Mouse (Mus musculus) lung, adult 18-20 months (tissue): ENCODE results near the gene Ptpre.
"Not testable (repeated sequence)": the region's sequence is repeated elsewhere in the genome, so short reads cannot be mapped to it uniquely, and the experiment has no call there.

ENCODE experiments used
- DNase-seq, 2 experiments: peaks; one replicate each; pipeline ENCODE4 v3.0.0; 2022; ENCODE audit warnings: mixed read lengths in 2 of 2

Ptpre gene

DNA sequence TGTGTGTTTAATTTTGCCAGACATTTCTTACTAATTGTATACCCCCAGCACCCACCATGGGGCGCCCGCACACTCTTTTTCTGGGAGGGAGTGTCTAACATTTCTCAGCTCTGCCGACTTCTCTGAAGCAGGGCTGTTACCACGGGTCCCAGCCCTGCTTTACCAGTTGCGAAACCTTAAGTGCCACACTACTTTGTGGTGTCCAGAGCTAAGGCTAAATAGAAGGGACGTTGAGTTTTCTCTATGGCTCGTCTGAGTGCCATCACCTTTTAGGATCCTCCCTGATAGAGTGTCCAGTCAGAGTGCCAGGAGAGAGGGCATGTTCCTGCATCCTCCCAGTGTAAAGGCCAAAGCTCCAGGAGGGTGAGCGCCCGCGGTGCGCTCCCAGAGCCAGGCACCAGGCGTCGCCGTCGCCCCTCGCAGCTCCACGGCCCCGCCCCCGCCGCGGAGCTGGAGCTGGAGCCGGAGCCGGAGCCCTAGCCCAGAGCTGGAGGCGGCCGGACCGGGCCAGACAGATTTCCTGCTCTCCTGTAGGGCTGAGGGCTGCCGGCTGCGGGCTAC is at the start of gene Ptpre:
TSS of gene Ptpre (plus strand) at position 141 of the 561 bp plus-strand sequence.
- DNase-seq, result peak; percentile 84 to 85

DNA sequence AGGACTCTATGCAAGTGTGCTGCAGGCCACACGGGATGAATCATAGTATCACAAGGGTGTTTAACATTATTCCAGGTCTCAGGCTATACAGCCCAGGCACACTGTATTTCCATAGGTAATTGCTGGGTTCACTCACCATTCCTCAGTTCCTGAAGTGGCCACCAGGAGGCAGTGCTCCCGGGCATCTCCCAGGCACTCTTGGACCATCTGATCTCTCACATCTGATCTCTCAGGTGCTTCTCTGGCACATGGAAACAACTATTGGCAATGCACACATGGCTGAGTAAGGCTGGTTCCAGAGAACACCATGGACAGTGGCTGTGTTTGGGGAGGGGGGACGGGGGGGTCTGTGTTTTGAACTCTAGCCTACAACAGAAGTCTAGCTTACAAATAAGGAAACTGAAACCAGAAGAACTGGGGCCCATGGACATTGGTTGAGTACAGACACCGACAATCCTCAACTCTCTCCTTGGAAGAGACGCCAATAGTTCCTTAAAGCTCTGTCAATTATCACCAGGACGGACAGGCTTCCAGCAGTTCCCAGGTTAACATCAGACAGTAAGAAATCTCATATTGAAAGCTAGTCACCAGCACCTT is 49.0 kb upstream of the Ptpre start:
- no peak for DNase-seq

DNA sequence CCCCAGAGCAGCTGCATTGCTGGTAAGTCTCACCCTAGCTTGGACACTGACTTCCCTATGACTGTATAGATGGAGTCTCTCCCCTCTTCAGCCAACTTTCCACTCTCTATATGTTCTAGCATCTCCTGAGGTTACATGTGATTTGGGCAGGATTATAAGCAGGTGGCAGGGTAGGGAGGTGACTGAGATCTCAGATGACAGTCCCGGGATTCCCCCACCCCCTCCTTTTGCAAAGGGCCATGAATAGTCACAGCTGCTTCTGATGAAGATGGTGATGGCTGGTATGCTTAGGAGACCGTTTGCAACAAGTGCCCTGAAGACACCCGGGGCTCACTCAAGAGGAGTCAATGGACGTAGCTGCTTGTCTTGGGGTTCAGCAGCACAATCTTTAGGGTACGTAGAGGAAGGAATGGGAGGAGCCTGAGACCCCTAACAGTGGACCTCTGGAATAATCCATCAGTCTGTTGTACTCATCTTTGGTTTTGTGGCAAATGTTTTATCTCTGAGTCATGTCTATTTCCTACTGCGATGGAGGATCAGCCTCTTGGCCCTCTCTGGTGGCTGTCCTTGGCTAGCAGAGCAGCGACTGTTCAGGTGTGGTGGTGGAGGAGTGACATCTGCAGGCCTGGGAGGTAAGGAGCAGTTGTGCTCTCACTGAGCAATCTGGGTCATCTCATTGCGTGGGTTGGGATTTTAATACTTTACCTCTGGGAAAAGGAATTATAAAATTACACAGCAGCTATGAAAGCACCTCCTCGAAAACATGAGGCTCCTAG is 47.4 kb upstream of the Ptpre start:
- no peak for DNase-seq

DNA sequence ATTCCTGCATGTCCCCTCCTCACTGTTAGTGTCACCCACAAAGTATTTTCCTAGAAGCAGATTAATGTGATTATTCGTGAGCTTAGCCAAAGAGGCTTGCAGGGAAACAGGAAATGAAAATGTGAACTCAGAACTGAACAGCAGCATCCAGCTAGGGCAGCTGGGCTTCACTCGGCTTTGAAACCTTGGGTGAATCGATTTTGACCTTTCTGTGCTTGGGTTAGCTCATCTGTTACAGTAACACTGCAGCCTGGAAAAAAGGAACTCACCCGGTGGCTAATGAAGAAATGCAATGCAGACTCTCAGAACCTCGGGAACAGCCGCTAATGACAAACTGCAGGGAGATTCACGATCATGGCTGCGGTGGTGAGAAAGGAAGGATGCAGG is 46.8 kb upstream of the Ptpre start:
- no peak for DNase-seq

DNA sequence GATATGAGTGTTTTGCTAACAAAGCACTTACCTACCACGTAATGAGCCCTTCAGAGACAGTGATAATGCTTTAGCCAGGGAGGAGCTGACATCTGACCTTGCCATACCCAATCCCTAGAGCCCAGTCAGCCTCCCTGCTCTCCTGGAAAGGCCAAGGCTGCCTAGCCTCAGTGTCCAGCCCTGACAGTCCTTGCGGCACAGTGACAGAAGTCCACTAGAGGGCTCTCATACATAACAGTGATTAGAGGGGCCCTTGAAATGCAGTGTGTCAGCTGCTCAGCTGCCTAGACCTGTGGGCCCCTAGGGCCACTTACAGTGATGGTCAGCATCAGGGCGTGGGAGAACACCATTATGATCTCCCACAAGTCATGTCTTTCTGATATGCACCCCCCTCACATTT is 42.0 kb upstream of the Ptpre start:
- DNase-seq, result no peak

DNA sequence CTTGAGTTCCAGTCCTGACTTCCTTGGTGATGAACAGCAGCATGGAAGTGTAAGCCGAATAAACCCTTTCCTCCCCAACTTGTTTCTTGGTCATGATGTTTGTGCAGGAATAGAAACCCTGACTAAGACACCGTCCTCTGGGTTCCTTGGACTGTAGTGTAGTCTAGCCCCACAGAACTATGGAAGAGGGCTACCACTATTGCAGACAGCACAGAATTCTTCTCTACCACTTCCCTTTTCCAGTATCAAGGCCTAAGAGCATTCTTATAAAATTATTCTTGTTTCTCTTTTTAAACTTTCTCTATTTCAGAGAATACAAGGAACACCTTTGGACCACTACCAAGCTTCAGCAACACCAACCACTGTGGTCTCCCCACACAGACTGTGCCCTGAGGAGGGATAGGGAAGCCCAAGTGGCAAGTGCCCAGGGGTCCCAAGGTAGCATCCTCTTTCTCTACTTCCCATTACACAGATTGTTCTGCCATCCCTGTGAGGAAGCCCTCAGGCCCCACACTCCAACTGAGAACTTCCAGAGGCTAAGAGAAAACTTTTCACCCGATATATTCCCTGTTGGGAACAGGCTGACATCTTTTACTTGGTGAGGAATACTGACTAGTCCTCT is 38.6 kb upstream of the Ptpre start:
- no peak for DNase-seq

GRCm38 (mm10) chr7:135499403-135499802 is 37.9 kb upstream of the Ptpre start:
- DNase-seq, result no peak

- DNase-seq, result not testable (repeated sequence)
Observed at GRCm38 (mm10) chr7:135506506-135506905, 30.8 kb upstream of the Ptpre start.

DNA sequence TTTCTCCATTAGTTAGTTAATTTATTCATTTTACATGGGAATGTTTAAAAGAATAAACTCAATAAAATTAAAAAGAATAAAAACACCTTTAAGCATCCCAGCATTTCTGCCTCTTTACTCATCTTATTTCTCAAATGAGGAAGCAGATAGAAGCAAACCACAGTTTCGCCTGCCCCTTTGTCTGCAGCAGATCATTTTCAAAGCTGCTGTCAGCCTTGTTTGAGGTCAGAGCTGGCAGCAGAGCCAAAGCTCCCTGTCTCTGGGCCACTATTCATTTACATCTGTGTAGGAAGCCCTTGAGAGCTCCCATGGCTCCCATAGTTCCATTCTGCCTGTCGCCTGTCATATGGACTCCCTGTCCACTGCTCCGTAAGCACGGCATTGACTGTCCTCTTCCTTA is 28.7 kb upstream of the Ptpre start:
- DNase-seq, result no peak

DNA sequence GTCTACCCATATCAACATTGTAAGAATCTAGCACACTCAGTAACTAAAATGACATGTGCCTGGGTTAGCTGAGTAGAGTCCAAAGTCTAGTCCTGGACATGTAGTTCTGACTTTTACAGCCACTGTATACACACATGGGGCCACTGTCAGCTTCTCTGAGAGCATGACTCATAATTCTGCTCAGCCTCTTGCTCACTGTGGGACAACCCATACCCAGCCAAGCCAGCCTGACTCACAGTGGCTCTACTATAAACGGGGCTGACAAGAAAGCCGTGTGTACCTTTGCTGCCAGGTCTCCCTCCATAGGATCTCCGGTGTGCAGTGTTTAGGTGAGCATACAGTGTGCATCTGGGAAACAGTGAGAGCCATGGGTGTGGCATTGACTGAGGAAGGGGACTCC is 28.0 kb upstream of the Ptpre start:
- DNase-seq, result no peak

GRCm38 (mm10) chr7:135510431-135510830 is 26.9 kb upstream of the Ptpre start:
- no peak for DNase-seq

GRCm38 (mm10) chr7:135511723-135512122 is 25.6 kb upstream of the Ptpre start:
- no peak for DNase-seq

DNA sequence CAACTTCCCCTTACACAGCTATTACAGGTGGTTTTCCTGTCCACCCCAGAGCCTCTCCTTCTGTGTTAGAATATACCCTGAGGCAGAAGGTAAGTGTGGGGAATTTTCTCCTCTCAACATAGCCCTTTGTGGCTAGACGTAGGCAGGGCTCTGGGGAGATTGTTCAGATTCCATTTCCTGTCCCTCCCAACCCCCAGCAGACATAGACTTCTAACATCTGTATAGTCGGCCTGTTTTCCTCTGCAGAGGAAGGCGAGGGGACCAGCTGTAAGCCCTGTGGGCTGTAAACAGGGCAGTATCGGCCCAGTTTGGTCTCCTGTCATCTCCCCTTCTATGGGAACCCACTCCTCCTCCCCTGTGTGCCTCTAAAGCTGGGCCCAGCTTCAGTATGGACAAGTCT is 20.1 kb upstream of the Ptpre start:
- no peak for DNase-seq

DNA sequence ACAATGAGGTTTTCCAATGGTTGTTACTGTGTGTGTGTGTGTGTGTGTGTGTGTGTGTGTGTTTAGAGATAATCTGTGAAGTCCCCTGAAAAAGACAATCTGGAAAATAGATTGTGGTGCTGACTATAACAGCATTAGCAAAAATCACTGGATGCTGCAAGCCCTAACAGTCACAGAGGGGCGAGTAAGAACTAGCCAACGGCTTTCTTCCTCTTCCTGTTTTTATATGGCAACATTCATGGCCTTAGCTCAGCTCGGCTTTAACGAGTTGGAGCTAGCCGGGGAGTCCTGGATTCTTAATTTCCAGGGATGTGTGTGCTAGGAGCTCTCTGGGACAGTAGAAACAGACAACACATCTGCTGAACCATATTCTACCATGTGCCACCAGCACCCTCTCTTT is 17.0 kb upstream of the Ptpre start:
- DNase-seq, result no peak

DNA sequence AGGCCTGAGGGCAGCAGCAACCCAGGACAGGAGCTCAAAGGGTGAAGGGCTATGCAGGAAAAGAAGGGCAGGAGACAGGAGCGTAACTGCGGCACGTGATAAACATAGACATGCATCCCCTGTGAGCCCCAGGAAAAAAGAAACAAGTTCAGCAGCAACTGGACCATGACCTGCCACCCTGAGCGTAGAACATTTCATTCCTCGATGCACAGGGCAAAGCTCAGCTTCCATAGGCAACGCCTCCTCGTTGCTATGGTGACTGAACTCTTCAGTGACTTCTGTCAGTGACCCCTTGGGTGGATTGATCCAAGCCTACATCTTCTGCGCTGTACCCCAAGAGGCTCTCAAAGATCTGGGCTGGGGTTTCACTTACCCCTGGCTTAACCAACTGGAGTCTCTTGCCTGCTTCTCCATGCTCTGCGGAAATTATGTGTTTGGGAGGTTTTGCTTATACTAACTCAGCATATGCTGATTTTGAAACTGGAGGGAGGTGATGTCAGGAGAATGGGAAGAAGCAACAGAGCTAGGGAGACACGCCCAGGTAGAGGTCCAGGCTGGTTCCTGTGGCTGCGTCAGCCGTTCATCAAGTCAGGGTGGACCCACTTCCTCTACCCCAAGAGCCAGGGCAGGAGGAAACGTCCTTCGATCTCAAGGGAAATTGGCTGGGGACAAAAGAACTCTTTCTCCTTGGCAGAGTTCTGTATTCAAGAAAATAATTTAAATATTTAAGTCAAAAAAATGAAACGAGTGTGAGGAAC is 15.3 kb upstream of the Ptpre start:
- no peak for DNase-seq

DNA sequence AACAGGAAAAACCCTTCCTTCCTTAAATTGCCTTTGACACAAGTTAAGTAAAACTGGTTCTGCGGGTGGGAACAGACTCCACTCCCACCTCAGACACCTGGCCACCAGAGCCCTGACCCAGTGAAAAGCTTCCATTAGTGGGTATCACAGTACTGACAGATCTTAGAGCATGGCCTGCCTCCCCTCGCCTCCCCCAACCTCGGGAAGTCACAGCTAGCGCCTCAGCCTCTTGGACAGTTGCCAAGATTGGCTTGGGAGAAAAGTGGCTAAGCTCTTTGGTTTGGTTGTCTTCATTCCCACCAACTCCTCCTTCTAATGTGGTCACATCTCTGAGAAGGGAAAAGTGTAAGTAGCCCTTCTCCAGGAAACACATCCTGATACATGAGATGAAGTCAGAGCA is 13.3 kb upstream of the Ptpre start:
- no peak for DNase-seq

- no peak for DNase-seq
Observed at GRCm38 (mm10) chr7:135524424-135524967, 12.8 kb upstream of the Ptpre start.

DNA sequence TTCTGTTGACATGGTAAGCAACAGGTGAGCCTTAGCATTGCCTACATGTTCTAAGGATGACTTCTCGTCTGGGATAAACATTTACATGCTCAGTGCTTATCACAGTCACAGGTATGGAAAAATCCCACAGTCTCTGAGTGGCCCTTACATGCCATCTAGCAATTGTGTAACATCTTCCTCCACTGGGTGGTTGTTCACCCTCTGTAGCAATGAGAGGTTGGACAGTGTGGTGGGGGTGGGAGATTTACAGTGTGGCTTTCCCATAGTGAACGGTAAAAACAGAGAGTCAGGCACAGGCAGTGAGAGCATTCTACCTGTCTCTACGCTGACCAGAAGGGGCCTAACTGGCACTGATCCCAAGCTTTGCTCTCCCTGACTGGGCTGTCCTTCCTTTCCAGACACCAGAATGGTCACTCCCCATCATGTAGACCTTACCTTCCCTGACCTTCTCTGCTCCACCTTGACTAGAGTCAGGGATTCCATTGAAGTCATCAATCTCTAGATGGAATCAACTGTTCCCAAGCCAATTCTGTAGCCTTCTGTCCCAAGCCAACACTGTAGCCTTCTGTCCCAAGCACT is 10.6 kb upstream of the Ptpre start:
- no peak for DNase-seq

- DNase-seq, result no peak
Observed at GRCm38 (mm10) chr7:135527169-135527568, 10.1 kb upstream of the Ptpre start.

GRCm38 (mm10) chr7:135528515-135528914 is 8.8 kb upstream of the Ptpre start, which contains the start of gene Clrn3:
Gene Clrn3, minus strand, starts transcription at chr7:135528654.
- no peak for DNase-seq

DNA sequence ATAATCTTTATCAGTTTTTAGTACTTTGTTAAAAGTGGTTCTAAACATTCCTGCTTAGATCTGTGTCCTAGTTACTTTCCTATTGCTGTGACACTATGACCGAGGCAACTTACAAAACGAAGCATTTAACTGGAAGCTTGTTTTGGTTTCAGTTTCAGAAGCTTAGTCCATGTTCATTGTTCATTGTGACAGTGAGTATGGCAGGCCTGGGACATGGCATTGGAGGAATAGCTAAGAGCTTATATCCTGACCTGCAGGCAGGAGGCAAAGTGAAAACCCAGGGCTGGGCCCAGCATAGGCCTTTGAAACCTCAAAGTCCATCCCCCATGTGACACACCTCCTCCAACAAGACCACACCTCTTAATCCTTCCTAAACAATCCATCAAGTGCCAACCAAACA is 8.2 kb upstream of the Ptpre start:
- DNase-seq, result no peak

DNA sequence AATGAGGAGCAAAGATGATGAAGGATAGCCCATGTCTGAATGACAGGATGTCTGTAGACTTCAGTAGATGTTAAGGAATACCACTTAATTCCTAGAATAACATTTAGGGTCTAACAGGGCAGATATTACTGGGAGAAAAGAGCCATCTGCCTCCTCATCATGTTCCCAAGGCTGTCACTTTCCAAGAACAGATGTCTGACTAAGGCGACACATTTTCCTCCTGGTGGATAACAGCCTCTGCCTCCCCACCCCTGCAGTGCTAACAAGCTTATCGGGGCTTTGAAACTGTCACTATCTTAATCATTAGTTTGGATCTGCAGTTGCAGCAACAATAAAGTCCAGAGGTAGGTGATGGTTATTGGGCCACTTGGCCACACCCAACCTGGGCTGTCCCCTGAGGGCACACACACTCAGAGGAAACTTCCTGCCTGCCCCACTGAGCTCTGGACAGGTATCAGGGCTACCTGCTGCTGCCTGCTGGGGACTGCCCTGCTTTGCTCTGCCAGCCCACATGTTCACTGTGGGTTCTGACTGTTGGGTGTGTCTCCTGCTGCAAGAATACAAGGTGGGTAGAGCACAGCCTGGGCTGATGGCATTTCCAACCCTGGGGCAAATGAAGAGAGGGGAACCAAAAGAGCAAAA is 2.6 kb upstream of the Ptpre start:
- no peak for DNase-seq
